Mouse (Mus musculus): ENCODE measurements around the gene Ipo9. TPM values are rescaled to one million over a fixed set of nuclear protein-coding genes. Genes with fewer than 3 reads are reported as not detected.

Gene Ipo9
- 176 and 195 TPM in 2 replicates for polyA plus RNA-seq (2012; rRNA removed)

GRCm38 (mm10) chr1:135429901-135430668 lies at the start of gene Ipo9:
TSS of gene Ipo9 (minus strand) at chr1:135430499.

GRCm38 (mm10) chr1:135374868-135375581 lies 55.3 kb downstream of the Ipo9 start, which contains the start of gene Shisa4:
TSS of gene Shisa4 (minus strand) at chr1:135375237.

Other genes starting within 250 kb of the Ipo9 start
- gene Elf3, start 171.9 kb downstream of the Ipo9 start, polyA plus RNA-seq (2012; rRNA removed) = 30.0 and 44.9 TPM in 2 replicates
- gene Rnpep, start 146.4 kb downstream of the Ipo9 start, polyA plus RNA-seq (2012; rRNA removed) = 37.2 and 60.2 TPM in 2 replicates
- gene Timm17a, start 116.7 kb downstream of the Ipo9 start, polyA plus RNA-seq (2012; rRNA removed) = 38.9 and 47.8 TPM in 2 replicates
- gene Lmod1, start 105.7 kb downstream of the Ipo9 start, polyA plus RNA-seq (2012; rRNA removed) = 28.7 and 41.9 TPM in 2 replicates
- 44.5 and 51.2 TPM in 2 replicates for gene Shisa4, start 55.3 kb downstream of the Ipo9 start, polyA plus RNA-seq (2012; rRNA removed)
- 17.3 and 22.0 TPM in 2 replicates for gene Nav1, start 176.8 kb upstream of the Ipo9 start, polyA plus RNA-seq (2012; rRNA removed)

Measured in ovary, adult 2 months (tissue).